Mouse (Mus musculus): ENCODE data around the gene Fam228a. TPM values are rescaled to one million over a fixed set of nuclear protein-coding genes. Genes with fewer than 3 reads are reported as not detected.
"Not testable (repeated sequence)": the region's sequence is repeated elsewhere in the genome, so short reads cannot be mapped to it uniquely, and the experiment has no call there.

Gene Fam228a
- polyA plus RNA-seq, 1 experiment from 2014 or later, result 1.3 TPM

- Histone ChIP-seq H3K4me1 (ENCODE audit: control insufficient read depth, insufficient read depth, low read length) (no peaks in the 10 kb centered on the region), H3K9me3 (ENCODE audit: control insufficient read depth, low read depth, low read length) (no peaks in the 10 kb centered on the region), H3K9ac (replicated peaks; ENCODE audit: low read depth, low read length) (no peak overlapping the region), H3K27ac (ENCODE audit: low read length) (no peak overlapping the region), H3K36me3 (ENCODE audit: control insufficient read depth, insufficient read depth, low read length) (peaks cover 27% of the 10 kb centered on the region), H3K4me2 (replicated peaks; ENCODE audit: low read depth, low read length) (no peak overlapping the region), H3K27me3 (ENCODE audit: control insufficient read depth, insufficient read depth, low read length) (no peaks in the 10 kb centered on the region), H3K4me3 (ENCODE audit: low read depth, low read length) (no peak overlapping the region)
- WGBS, result 90% methylated on average over 7 of the region's 7 CpGs
- ATAC-seq (ENCODE audit: insufficient number of reproducible peaks, insufficient read depth, low FRiP score, low read depth), result no peak
Observed at GRCm38 (mm10) chr12:4709926-4710325, 28.3 kb downstream of the Fam228a start.

- Histone ChIP-seq H3K9me3 (ENCODE audit: control insufficient read depth, low read depth, low read length) (no peaks in the 10 kb centered on the region), H3K4me2 (replicated peaks; ENCODE audit: low read depth, low read length) (no peak overlapping the region), H3K36me3 (ENCODE audit: control insufficient read depth, insufficient read depth, low read length) (peaks cover 24% of the 10 kb centered on the region), H3K4me1 (ENCODE audit: control insufficient read depth, insufficient read depth, low read length) (no peaks in the 10 kb centered on the region), H3K9ac (replicated peaks; ENCODE audit: low read depth, low read length) (no peak overlapping the region), H3K27me3 (ENCODE audit: control insufficient read depth, insufficient read depth, low read length) (no peaks in the 10 kb centered on the region), H3K27ac (ENCODE audit: low read length) (no peak overlapping the region), H3K4me3 (ENCODE audit: low read depth, low read length) (no peak overlapping the region)
- ATAC-seq (ENCODE audit: insufficient number of reproducible peaks, insufficient read depth, low FRiP score, low read depth), result peak; percentile 14; the same call in 1 of the 2 replicates
- 79% methylated on average over 8 of the region's 8 CpGs for WGBS
Observed at GRCm38 (mm10) chr12:4708881-4709604, 29.2 kb downstream of the Fam228a start.

GRCm38 (mm10) chr12:4708296-4708695 is 29.9 kb downstream of the Fam228a start:
- 85% methylated on average over 4 of the region's 4 CpGs for WGBS
- Histone ChIP-seq H3K4me3 (ENCODE audit: low read depth, low read length) (no peak overlapping the region), H3K36me3 (ENCODE audit: control insufficient read depth, insufficient read depth, low read length) (peaks cover 23% of the 10 kb centered on the region)

DNA sequence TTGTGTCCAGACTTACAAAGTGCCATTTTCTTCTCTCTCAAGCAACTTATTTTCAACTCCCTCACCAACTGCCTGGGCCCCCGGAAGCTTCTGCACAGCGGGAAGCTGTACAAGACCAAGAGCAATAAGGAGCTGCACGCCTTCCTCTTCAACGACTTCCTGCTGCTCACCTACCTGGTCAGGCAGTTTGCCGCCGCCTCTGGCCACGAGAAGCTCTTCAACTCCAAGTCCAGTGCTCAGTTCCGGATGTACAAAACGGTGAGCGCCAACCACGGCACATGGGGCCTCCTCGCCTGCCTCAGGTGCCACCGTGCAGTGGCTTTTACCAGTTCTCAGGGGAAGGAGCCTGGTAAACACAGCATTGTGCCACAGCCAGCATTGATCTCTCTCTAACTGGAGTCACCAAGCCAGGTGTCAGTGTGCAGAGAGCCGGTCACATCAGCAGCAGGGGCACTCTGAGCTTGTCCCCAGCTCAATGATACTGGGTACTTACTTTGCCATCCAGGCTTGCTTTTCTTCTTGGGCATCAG is 30.7 kb downstream of the Fam228a start:
- H3K4me2 ChIP-seq (replicated peaks; ENCODE audit: low read depth, low read length), result no peak overlapping the region
- no peak overlapping the region for H3K27ac ChIP-seq (ENCODE audit: low read length)
- H3K4me3 ChIP-seq (ENCODE audit: low read depth, low read length), result no peak overlapping the region
- ATAC-seq (ENCODE audit: insufficient number of reproducible peaks, insufficient read depth, low FRiP score, low read depth), result no peak
- H3K4me1 ChIP-seq (ENCODE audit: control insufficient read depth, insufficient read depth, low read length), result no peaks in the 10 kb centered on the region
- H3K36me3 ChIP-seq (ENCODE audit: control insufficient read depth, insufficient read depth, low read length), result peaks cover 17% of the 10 kb centered on the region
- H3K9me3 ChIP-seq (ENCODE audit: control insufficient read depth, low read depth, low read length), result no peaks in the 10 kb centered on the region
- WGBS, result 91% methylated on average over 14 of the region's 14 CpGs
- no peak overlapping the region for H3K9ac ChIP-seq (replicated peaks; ENCODE audit: low read depth, low read length)
- no peaks in the 10 kb centered on the region for H3K27me3 ChIP-seq (ENCODE audit: control insufficient read depth, insufficient read depth, low read length)

More at GRCm38 (mm10) chr12:4708296-4708695, 29.9 kb downstream of the Fam228a start:
- Histone ChIP-seq H3K9me3 (ENCODE audit: control insufficient read depth, low read depth, low read length) (no peaks in the 10 kb centered on the region), H3K9ac (replicated peaks; ENCODE audit: low read depth, low read length) (no peak overlapping the region), H3K4me2 (replicated peaks; ENCODE audit: low read depth, low read length) (no peak overlapping the region), H3K27ac (ENCODE audit: low read length) (no peak overlapping the region), H3K4me1 (ENCODE audit: control insufficient read depth, insufficient read depth, low read length) (no peaks in the 10 kb centered on the region), H3K27me3 (ENCODE audit: control insufficient read depth, insufficient read depth, low read length) (no peaks in the 10 kb centered on the region)
- no peak for ATAC-seq (ENCODE audit: insufficient number of reproducible peaks, insufficient read depth, low FRiP score, low read depth)

- no peaks in the 10 kb centered on the region for H3K4me1 ChIP-seq (ENCODE audit: control insufficient read depth, insufficient read depth, low read length)
- no peak overlapping the region for H3K4me3 ChIP-seq (ENCODE audit: low read depth, low read length)
- H3K9me3 ChIP-seq (ENCODE audit: control insufficient read depth, low read depth, low read length), result no peaks in the 10 kb centered on the region
- H3K9ac ChIP-seq (replicated peaks; ENCODE audit: low read depth, low read length), result no peak overlapping the region
- no peak overlapping the region for H3K27ac ChIP-seq (ENCODE audit: low read length)
- 86% methylated on average over 10 of the region's 10 CpGs for WGBS
- H3K27me3 ChIP-seq (ENCODE audit: control insufficient read depth, insufficient read depth, low read length), result no peaks in the 10 kb centered on the region
- H3K4me2 ChIP-seq (replicated peaks; ENCODE audit: low read depth, low read length), result no peak overlapping the region
- ATAC-seq (ENCODE audit: insufficient number of reproducible peaks, insufficient read depth, low FRiP score, low read depth), result no peak
- H3K36me3 ChIP-seq (ENCODE audit: control insufficient read depth, insufficient read depth, low read length), result peaks cover 10% of the 10 kb centered on the region
Observed at GRCm38 (mm10) chr12:4706901-4707300, 31.3 kb downstream of the Fam228a start.

GRCm38 (mm10) chr12:4706175-4706574 is 32.1 kb downstream of the Fam228a start:
- no peak overlapping the region for H3K4me2 ChIP-seq (replicated peaks; ENCODE audit: low read depth, low read length)
- no peak overlapping the region for H3K9ac ChIP-seq (replicated peaks; ENCODE audit: low read depth, low read length)
- peaks cover 13% of the 10 kb centered on the region for H3K36me3 ChIP-seq (ENCODE audit: control insufficient read depth, insufficient read depth, low read length)
- no peaks in the 10 kb centered on the region for H3K27me3 ChIP-seq (ENCODE audit: control insufficient read depth, insufficient read depth, low read length)
- no peaks in the 10 kb centered on the region for H3K4me1 ChIP-seq (ENCODE audit: control insufficient read depth, insufficient read depth, low read length)
- no peak overlapping the region for H3K27ac ChIP-seq (ENCODE audit: low read length)
- H3K4me3 ChIP-seq (ENCODE audit: low read depth, low read length), result no peak overlapping the region
- no peaks in the 10 kb centered on the region for H3K9me3 ChIP-seq (ENCODE audit: control insufficient read depth, low read depth, low read length)
- WGBS, result 88% methylated on average over 5 of the region's 5 CpGs
- ATAC-seq (ENCODE audit: insufficient number of reproducible peaks, insufficient read depth, low FRiP score, low read depth), result no peak

DNA sequence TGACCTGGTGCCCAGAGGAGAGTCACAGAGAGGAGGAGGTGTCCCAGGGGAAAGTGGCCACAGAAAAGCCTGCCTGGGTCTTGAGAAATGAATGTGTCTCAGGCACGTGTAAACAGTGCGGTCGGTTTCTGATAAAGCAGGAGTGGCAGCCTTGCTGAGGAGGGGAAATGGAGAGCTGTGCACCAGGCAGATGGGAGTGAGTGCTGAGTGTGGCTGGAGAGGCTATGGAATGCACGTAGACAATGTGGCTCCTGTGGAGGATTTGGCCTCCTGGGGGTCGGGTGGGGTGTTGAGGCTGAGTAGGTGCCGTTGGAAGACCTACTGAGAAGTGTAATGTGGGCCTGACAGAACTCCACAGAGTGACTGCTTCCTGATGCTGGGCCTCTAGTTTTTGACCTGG is 32.6 kb downstream of the Fam228a start:
- not testable (repeated sequence) for H3K27me3 ChIP-seq (ENCODE audit: control insufficient read depth, insufficient read depth, low read length); H3K9ac ChIP-seq (replicated peaks; ENCODE audit: low read depth, low read length); H3K4me2 ChIP-seq (replicated peaks; ENCODE audit: low read depth, low read length); H3K9me3 ChIP-seq (ENCODE audit: control insufficient read depth, low read depth, low read length); ATAC-seq (ENCODE audit: insufficient number of reproducible peaks, insufficient read depth, low FRiP score, low read depth); H3K4me3 ChIP-seq (ENCODE audit: low read depth, low read length); H3K4me1 ChIP-seq (ENCODE audit: control insufficient read depth, insufficient read depth, low read length); H3K27ac ChIP-seq (ENCODE audit: low read length)
- 24% methylated on average over 6 of the region's 6 CpGs for WGBS
- H3K36me3 ChIP-seq (ENCODE audit: control insufficient read depth, insufficient read depth, low read length), result peaks cover 13% of the 10 kb centered on the region

- Histone ChIP-seq H3K4me3 (ENCODE audit: low read depth, low read length) (no peak overlapping the region), H3K27me3 (ENCODE audit: control insufficient read depth, insufficient read depth, low read length) (no peaks in the 10 kb centered on the region), H3K9ac (replicated peaks; ENCODE audit: low read depth, low read length) (no peak overlapping the region), H3K36me3 (ENCODE audit: control insufficient read depth, insufficient read depth, low read length) (no peaks in the 10 kb centered on the region; the same call in 1 of the 2 replicates), H3K4me1 (ENCODE audit: control insufficient read depth, insufficient read depth, low read length) (no peaks in the 10 kb centered on the region), H3K27ac (ENCODE audit: low read length) (no peak overlapping the region), H3K4me2 (replicated peaks; ENCODE audit: low read depth, low read length) (no peak overlapping the region), H3K9me3 (ENCODE audit: control insufficient read depth, low read depth, low read length) (no peaks in the 10 kb centered on the region)
- WGBS, result 96% methylated on average over 1 of the region's 1 CpGs
- ATAC-seq (ENCODE audit: insufficient number of reproducible peaks, insufficient read depth, low FRiP score, low read depth), result no peak
Observed at GRCm38 (mm10) chr12:4694534-4694933, 43.7 kb downstream of the Fam228a start.

All from stomach, embryonic 14.5 days (tissue).